Mouse (Mus musculus): Measurements from ENCODE around the gene Erc2. TPM values are rescaled to one million over a fixed set of nuclear protein-coding genes. Genes with fewer than 3 reads are reported as not detected.
"Not testable (repeated sequence)": the region's sequence is repeated elsewhere in the genome, so short reads cannot be mapped to it uniquely, and the experiment has no call there.

The Erc2 gene
- polyA plus RNA-seq, 1 experiment: not detected

DNA sequence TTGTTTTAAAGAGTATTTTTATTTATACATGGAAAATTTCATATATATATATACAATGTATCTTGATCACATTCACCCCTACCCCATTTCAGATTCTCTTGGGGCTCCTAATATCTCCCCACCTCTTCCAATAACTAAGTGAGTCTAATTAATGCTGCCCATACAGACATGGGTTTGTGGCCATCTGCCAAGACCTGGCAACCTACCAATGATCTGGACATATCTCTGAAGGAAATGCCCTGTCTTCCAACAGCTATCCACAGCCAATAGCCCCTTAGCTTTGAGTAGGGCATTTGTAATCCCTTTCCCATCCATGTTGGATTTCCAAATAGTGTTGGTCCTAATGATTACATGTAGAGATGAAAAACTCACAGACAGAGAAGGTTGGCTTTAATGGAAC, 245.2 kb downstream of the Erc2 start:
- Histone ChIP-seq H3K4me1 (ENCODE audit: control insufficient read depth, insufficient read depth, insufficient read length, low read length) (no peaks in the 10 kb centered on the region), H3K27ac (replicated peaks; ENCODE audit: low read depth, low read length) (no peak overlapping the region), H3K4me3 (ENCODE audit: insufficient read depth, low read depth, low read length) (no peak overlapping the region)

DNA sequence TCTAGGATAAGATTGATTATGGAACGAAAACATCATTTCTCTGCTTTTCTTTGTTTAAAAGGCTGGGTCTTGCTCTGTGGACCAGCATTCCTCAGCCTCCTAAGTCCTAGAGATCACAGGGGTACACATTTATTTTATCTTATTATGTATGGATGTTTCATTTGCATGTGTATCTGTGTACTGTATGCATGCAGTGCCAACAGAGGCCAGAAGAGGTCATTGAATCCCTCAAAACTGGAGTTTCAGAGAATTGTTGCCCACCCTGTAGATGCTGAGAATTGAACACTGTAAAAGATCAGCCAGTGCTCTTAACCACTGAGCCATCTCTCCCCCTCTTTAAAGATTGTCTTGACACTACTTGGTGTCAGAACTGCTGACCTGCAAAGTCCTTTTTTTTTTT, 251.4 kb downstream of the Erc2 start:
- Histone ChIP-seq H3K4me1 (ENCODE audit: control insufficient read depth, insufficient read depth, insufficient read length, low read length) (no peaks in the 10 kb centered on the region), H3K27ac (replicated peaks; ENCODE audit: low read depth, low read length) (no peak overlapping the region), H3K4me3 (ENCODE audit: insufficient read depth, low read depth, low read length) (no peak overlapping the region)

DNA sequence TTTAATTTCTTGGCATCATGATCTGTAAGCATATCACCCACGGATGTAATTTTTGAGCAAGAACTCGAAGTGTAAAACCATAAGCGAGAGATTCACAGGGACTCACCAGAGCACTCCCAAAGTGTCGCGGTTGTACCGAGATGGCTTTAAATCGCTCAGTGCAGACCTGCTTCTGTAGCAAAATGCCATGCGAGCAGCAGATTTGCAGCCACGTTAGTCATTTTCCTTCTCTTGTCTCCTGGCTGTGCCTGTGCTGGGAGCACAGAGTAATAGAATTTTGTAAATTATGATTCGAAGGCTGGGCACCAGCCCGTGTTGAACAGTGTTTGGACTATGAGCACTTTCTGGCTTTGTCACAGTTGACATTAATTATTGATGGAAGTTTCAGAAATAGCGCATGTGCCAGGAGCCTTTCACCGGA, 253.8 kb downstream of the Erc2 start:
- no peak overlapping the region for H3K27ac ChIP-seq (replicated peaks; ENCODE audit: low read depth, low read length)
- no peaks in the 10 kb centered on the region for H3K4me1 ChIP-seq (ENCODE audit: control insufficient read depth, insufficient read depth, insufficient read length, low read length)
- H3K4me3 ChIP-seq (ENCODE audit: insufficient read depth, low read depth, low read length): no peak overlapping the region

DNA sequence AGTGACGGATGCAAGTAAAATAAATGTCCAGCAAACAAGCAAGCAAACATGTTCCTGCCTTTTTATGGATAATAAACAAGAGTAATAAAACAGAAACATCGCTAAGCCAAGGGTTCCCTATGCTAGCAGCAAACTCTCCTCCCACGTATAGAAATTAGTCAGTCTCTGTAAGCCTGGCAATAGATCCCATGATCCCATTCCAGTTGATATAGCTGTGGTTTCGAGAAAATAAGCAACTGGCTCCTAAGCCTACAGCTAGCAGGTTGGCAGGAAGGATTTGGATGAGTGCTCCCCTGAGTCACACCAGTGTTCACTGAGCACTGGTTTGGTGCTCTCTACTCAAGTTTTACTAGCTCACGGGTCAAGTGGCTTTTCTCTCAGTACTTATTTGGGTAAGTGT, 259.7 kb downstream of the Erc2 start:
- Histone ChIP-seq H3K4me3 (ENCODE audit: insufficient read depth, low read depth, low read length) (no peak overlapping the region), H3K27ac (replicated peaks; ENCODE audit: low read depth, low read length) (no peak overlapping the region), H3K4me1 (ENCODE audit: control insufficient read depth, insufficient read depth, insufficient read length, low read length) (no peaks in the 10 kb centered on the region)

DNA sequence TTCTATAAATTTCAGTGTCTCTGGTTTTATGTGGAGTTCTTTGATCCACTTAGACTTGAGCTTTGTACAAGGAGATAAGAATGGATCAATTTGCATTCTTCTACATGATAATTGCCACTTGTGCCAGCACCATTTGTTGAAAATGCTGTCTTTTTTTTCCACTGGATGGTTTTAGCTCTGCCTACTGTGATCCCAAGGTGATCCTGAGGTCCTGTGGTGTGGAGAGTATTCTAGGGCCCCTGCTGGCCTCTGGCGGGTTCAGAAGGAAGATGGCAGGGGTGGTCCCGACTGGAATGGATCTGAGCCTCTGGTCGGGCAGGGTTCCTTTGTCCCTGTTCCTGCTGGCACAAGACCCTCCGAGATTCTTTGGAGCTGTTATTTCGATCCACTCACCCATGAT, 264.1 kb downstream of the Erc2 start:
- not testable (repeated sequence) for H3K27ac ChIP-seq (replicated peaks; ENCODE audit: low read depth, low read length); H3K4me1 ChIP-seq (ENCODE audit: control insufficient read depth, insufficient read depth, insufficient read length, low read length); H3K4me3 ChIP-seq (ENCODE audit: insufficient read depth, low read depth, low read length)

DNA sequence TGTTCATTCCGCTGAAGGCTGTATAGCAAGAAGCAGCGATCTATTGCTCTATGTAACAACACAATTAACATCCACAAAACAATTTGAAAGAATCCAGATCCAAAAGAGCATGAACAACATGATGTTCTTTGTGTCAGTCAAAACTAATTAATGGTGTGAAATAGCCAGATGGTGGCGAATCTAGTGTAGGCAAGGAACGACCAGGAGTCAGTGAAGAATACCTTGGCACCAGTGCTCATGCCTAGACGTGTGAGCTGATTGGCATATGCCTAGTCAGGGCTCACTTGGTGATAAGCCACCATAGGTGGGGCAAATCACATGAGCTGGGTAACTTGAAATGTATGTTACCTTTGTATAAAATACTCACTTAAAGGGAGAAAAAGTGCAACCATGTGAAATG, 265.3 kb downstream of the Erc2 start:
- Histone ChIP-seq H3K4me1 (ENCODE audit: control insufficient read depth, insufficient read depth, insufficient read length, low read length) (no peaks in the 10 kb centered on the region), H3K4me3 (ENCODE audit: insufficient read depth, low read depth, low read length) (no peak overlapping the region), H3K27ac (replicated peaks; ENCODE audit: low read depth, low read length) (no peak overlapping the region)

DNA sequence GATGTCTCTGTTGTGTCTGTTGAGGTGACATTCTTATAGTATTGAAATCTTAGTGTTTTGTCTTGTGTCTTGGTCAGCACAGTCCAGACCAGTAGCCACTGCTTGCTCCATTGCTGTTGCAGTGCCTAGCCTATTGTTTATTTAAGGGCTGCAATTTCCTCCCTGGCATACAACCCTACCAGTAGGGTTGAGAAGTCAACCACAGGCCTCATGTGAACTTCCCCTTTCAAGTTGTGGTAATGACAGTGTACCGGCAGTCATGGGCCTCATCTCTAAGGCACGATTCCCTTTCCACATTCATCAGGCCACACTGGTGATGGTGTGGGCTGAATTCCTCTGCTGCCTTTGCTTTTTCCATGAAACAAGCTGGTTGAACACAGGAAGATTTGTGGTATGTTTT, 267.4 kb downstream of the Erc2 start:
- Histone ChIP-seq H3K4me1 (ENCODE audit: control insufficient read depth, insufficient read depth, insufficient read length, low read length) (no peaks in the 10 kb centered on the region), H3K27ac (replicated peaks; ENCODE audit: low read depth, low read length) (no peak overlapping the region), H3K4me3 (ENCODE audit: insufficient read depth, low read depth, low read length) (no peak overlapping the region)

GRCm38 (mm10) chr14:27892416-27892815, 270.2 kb downstream of the Erc2 start:
- no peak overlapping the region for H3K27ac ChIP-seq (replicated peaks; ENCODE audit: low read depth, low read length)
- no peaks in the 10 kb centered on the region for H3K4me1 ChIP-seq (ENCODE audit: control insufficient read depth, insufficient read depth, insufficient read length, low read length)
- no peak overlapping the region for H3K4me3 ChIP-seq (ENCODE audit: insufficient read depth, low read depth, low read length)

DNA sequence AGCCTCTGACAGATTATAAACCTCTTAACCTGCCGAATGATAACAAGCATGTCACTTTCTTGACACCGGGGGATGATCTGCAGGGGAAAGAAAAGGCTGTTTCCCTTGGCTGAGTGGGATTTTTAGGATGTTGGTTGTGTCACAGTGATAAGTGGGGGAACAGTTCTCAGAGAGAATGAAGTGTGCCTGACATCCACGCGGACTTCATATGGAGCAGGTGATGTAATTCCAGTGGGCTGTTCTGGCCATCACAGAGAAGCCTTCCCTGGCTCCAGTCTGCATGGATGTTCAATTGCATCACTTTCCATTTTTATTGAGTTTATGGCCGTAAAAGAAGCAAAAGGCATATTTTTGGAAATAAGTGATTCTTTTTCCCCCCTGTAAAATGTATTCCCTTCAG, 279.5 kb downstream of the Erc2 start:
- H3K4me3 ChIP-seq (ENCODE audit: insufficient read depth, low read depth, low read length): no peak overlapping the region
- no peak overlapping the region for H3K27ac ChIP-seq (replicated peaks; ENCODE audit: low read depth, low read length)
- no peaks in the 10 kb centered on the region for H3K4me1 ChIP-seq (ENCODE audit: control insufficient read depth, insufficient read depth, insufficient read length, low read length)

DNA sequence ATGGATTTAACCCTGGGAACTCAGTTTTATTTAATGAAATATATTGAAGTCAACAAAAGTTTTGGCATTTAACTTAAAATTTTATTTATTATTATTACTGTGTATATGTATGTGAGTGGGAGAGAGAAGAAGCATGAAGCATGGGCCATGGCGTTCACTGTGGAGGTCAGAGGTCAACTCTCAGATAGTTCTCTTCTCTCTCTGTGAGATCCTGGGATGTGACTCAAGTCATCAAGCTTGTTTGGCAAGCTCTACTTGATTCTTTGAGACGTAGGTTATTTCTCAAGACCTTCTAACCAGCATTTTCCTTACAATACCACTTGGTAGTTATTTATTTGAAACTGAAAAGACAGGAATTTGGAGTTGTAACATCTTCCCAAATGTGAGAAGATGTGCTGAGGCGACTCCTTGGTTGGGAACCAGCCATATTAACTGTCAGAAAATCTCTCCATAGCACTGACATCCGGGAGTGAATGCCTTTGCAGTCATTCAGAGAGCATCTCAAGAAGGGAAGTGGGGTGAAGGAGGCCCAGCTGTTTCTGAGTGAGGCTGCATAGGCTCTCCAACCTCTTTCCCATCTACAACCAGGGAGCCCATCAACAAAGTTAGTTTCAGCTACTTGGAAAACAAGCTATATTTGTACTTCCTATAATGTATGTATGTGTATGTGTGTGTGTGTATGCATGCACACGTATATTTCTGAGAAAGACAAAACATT, 299.6 kb downstream of the Erc2 start:
- no peak overlapping the region for H3K27ac ChIP-seq (replicated peaks; ENCODE audit: low read depth, low read length)
- H3K4me1 ChIP-seq (ENCODE audit: control insufficient read depth, insufficient read depth, insufficient read length, low read length): no peaks in the 10 kb centered on the region
- H3K4me3 ChIP-seq (ENCODE audit: insufficient read depth, low read depth, low read length): no peak overlapping the region

- H3K27ac ChIP-seq (replicated peaks; ENCODE audit: low read depth, low read length): no peak overlapping the region
- no peak overlapping the region for H3K4me3 ChIP-seq (ENCODE audit: insufficient read depth, low read depth, low read length)
- H3K4me1 ChIP-seq (ENCODE audit: control insufficient read depth, insufficient read depth, insufficient read length, low read length): no peaks in the 10 kb centered on the region
Measured at GRCm38 (mm10) chr14:27927369-27927768, 305.1 kb downstream of the Erc2 start.

DNA sequence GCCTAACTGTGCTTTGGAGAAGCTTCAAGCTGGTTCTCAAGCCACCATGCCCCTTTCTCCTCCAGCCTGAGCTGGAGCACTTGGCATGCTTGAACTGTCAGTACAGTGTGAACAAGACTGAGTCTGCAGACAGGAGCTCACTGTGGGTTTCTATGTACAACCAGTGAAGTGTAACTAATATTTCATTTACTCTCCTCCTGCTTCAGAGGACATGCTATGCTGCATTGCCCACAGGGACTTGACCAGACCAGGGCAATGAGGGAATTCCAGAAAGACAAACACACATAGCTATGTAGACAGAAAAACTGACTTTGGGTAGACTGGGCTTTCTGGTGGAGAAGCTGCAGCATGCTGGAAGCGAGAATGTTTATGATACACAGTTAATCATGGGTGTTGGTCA, 311.3 kb downstream of the Erc2 start:
- Histone ChIP-seq H3K4me3 (ENCODE audit: insufficient read depth, low read depth, low read length) (no peak overlapping the region), H3K27ac (replicated peaks; ENCODE audit: low read depth, low read length) (no peak overlapping the region), H3K4me1 (ENCODE audit: control insufficient read depth, insufficient read depth, insufficient read length, low read length) (no peaks in the 10 kb centered on the region)

DNA sequence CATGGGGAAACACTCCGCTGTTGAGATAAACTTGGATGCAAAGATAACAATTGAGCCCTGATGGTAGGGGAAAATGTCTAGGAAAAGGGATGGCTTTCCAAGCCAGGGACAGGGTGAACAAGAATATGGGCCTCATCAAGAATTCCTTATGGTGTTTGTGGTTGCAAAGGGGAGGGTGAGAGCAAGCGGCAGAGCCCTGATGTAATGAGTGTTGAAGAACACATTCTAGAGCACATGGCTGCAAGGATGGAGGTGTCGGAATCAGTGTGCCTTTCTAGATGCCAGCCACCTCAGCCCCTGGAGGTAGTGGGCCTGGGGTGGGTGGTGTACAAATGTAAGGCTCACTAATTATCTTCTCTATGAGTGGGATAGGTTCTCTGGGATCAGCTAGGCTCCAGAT, 313.5 kb downstream of the Erc2 start:
- H3K4me1 ChIP-seq (ENCODE audit: control insufficient read depth, insufficient read depth, insufficient read length, low read length): no peaks in the 10 kb centered on the region
- no peak overlapping the region for H3K27ac ChIP-seq (replicated peaks; ENCODE audit: low read depth, low read length)
- no peak overlapping the region for H3K4me3 ChIP-seq (ENCODE audit: insufficient read depth, low read depth, low read length)

GRCm38 (mm10) chr14:27937922-27938321, 315.7 kb downstream of the Erc2 start:
- H3K4me1 ChIP-seq (ENCODE audit: control insufficient read depth, insufficient read depth, insufficient read length, low read length): no peaks in the 10 kb centered on the region
- H3K4me3 ChIP-seq (ENCODE audit: insufficient read depth, low read depth, low read length): no peak overlapping the region
- no peak overlapping the region for H3K27ac ChIP-seq (replicated peaks; ENCODE audit: low read depth, low read length)

DNA sequence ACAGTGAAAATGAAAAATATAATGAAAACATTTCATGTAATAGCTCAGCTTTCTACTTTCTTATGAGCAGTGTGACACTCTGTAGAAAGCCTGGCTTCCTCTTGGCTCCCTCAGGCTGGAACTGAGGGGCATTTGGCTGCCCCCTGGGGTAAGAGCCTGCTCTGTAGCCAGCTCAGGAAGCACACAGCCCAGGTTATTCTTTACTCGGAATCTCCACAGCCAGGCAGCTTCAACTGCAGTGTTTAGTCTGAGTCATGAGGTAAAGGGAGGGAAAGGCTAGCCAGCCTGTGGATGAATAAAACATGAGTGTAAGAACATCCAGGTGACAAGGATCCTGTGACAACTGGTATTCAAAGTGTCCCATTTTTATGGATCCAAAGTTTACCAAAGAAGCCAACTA, 323.0 kb downstream of the Erc2 start:
- Histone ChIP-seq H3K27ac (replicated peaks; ENCODE audit: low read depth, low read length) (no peak overlapping the region), H3K4me3 (ENCODE audit: insufficient read depth, low read depth, low read length) (no peak overlapping the region), H3K4me1 (ENCODE audit: control insufficient read depth, insufficient read depth, insufficient read length, low read length) (no peaks in the 10 kb centered on the region)

DNA sequence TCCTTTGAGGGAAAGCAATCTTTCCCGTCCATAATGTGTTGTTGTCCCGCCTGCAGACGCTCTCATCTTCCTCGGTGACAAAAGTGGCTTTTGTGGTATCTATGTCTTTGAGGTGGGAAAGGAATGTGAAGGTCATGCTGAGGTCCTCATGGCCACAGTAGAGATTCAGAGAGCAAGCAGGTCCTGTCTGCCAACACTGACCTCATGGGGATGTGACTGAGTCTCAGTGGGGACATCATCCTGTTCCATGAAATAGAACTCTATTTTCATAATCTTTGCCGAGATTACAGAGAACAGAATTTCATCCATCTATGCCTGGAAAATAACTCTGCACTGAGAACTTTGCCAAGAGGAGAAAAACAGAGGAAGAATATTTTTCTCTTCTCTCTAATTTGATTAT, 324.0 kb downstream of the Erc2 start:
- Histone ChIP-seq H3K4me1 (ENCODE audit: control insufficient read depth, insufficient read depth, insufficient read length, low read length) (no peaks in the 10 kb centered on the region), H3K4me3 (ENCODE audit: insufficient read depth, low read depth, low read length) (no peak overlapping the region), H3K27ac (replicated peaks; ENCODE audit: low read depth, low read length) (peak overlapping the region; percentile 46)
